Mouse (Mus musculus): ENCODE data around the gene Efnb3.

Gene Efnb3

DNA sequence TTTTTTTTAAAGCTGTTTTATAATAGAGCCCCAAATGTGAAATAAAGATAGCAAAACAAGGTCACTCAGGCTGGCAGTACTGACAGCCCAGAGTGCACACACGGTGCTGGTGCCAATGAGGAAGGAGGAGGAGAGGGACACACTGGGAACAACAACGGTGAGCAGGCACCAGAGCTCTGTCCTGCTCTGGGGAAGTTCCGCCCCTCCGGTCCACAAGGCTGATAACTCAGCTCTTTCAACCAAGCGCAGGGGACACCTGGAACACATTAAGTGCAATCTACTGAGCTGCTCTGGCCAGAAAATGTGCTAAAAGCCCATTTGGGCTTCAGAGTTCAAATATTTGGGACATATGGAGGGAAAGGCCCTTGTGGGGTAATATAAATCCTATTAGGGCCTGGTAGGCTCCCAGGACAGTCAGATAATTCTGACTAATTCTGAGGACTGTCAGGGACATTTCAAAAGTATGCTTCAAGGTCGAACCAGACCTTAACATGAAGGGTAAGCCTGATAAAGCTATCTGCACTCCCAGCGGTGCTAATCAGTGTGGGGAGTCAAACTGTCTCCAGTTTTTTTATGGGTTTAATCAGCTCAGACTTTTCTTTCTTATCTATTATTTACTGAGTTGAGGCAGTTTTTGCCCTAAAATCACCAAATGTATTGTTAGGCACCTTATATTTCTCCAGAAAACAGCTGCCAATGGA, 49.1 kb downstream of the Efnb3 start:
- DNase-seq (ENCODE audit: low spot score), result no peak
